Mouse (Mus musculus): ENCODE data around the gene Cabp1. TPM values are rescaled to one million over a fixed set of nuclear protein-coding genes. Genes with fewer than 3 reads are reported as not detected.

Gene Cabp1
- total RNA-seq, 1 experiment from 2014 or later, result 44.4 TPM

GRCm38 (mm10) chr5:115210380-115210779 lies 16.2 kb upstream of the Cabp1 start:
- DNase-seq, result peak; percentile 51

- DNase-seq, result no peak
These were observed 14.4 kb upstream of the Cabp1 start for GRCm38 (mm10) chr5:115208601-115209000.

- no peak for DNase-seq
These were observed 13.7 kb upstream of the Cabp1 start for GRCm38 (mm10) chr5:115207892-115208291.

- DNase-seq, result no peak
These were observed 13.1 kb upstream of the Cabp1 start for GRCm38 (mm10) chr5:115207244-115207643.

- DNase-seq, result peak; percentile 47
These were observed 10.6 kb upstream of the Cabp1 start for GRCm38 (mm10) chr5:115204562-115205311.

GRCm38 (mm10) chr5:115203735-115204561 lies 9.8 kb upstream of the Cabp1 start:
- no peak for DNase-seq

GRCm38 (mm10) chr5:115194626-115195221 lies 543 bp upstream of the Cabp1 start:
- no peak for DNase-seq

- peak; percentile 88 for DNase-seq
These were observed 955 bp downstream of the Cabp1 start for GRCm38 (mm10) chr5:115193226-115193625.

- DNase-seq, result no peak
These were observed 1.4 kb downstream of the Cabp1 start for GRCm38 (mm10) chr5:115192828-115193195.

GRCm38 (mm10) chr5:115191880-115192827 lies 2.0 kb downstream of the Cabp1 start:
- DNase-seq, result peak; percentile 56

GRCm38 (mm10) chr5:115190081-115190480 lies 4.1 kb downstream of the Cabp1 start:
- DNase-seq, result peak; percentile 35

GRCm38 (mm10) chr5:115188824-115189223 lies 5.4 kb downstream of the Cabp1 start:
- peak; percentile 48 for DNase-seq

GRCm38 (mm10) chr5:115187188-115188131 lies 6.7 kb downstream of the Cabp1 start:
- peak; percentile 98 for DNase-seq

- no peak for DNase-seq
These were observed 7.7 kb downstream of the Cabp1 start for GRCm38 (mm10) chr5:115186371-115187073.

- DNase-seq, result no peak
These were observed 9.5 kb downstream of the Cabp1 start for GRCm38 (mm10) chr5:115184726-115185125.

- no peak for DNase-seq
These were observed 10.7 kb downstream of the Cabp1 start for GRCm38 (mm10) chr5:115183482-115183881.

- DNase-seq, result no peak
These were observed 11.3 kb downstream of the Cabp1 start for GRCm38 (mm10) chr5:115182925-115183324.

- DNase-seq, result peak; percentile 67
These were observed 12.8 kb downstream of the Cabp1 start for GRCm38 (mm10) chr5:115181248-115181940.

GRCm38 (mm10) chr5:115179596-115179995 lies 14.6 kb downstream of the Cabp1 start:
- no peak for DNase-seq
